Mouse (Mus musculus): ENCODE measurements around the gene Tdp1.

DNA sequence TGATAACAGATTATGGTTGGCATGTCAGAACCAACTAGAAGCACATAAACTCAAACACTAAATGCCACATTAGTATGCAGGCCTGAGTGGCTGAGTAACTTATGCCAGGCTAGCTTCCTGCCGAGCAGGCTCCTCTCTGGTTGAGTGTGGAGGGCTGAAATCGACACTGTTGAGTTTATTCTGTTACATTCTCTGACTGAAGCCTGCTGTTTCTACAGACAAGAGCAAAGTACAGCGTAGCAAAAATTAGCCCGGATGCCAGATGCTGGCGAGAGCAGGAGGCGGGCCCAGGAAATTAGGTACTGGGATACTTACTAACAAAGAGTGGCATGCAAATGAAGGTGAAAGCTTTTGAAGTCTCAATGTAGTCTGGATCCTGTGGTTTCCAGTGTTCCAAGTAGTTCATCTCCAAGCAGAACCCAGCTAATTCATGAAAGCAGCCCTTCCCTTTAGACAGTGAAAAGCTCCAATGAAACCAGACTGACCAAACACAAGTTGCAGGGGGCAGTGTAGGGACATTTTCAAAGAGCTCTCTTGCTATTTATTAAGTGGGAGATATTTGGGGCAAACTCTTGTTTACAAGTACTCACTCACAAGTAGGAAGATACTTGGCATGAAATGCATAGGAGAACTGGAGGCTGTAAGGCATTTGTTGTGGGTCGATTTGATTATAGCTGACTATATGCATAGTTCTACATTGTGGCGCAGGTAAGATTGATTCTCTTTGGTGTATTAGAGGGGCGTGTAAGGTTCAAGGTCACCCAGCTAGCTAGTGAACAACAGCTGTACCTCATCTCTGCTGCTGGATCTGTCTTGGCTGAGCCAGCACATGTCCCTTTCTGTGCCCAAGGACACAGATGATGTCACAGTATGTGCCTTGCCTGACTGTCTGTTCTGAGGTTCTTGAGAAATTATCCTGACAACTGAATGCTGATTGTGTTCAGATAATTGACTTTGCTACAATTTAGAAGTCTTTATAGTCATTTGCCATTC lies 74.0 kb downstream of the Tdp1 start:
- no peak for TF ChIP-seq CTCF (IDR thresholded peaks at IDR 0.05; ENCODE audit: borderline replicate concordance, extremely low read depth, insufficient read depth, insufficient read length)
- TF ChIP-seq POLR2A (IDR thresholded peaks at IDR 0.05; ENCODE audit: borderline replicate concordance, extremely low read depth, insufficient read depth, insufficient read length, poor library complexity, severe bottlenecking) = no peak

Measured in brain, embryonic 14.5 days (tissue).